Mouse (Mus musculus): ENCODE data around the gene Batf3.

- no peak for TF ChIP-seq CTCF (IDR thresholded peaks at IDR 0.05; ENCODE audit: low read depth, low read length)
- no peak for TF ChIP-seq EP300 (IDR thresholded peaks at IDR 0.05; ENCODE audit: insufficient read depth, low read depth, low read length)
- no peak for TF ChIP-seq POLR2A (IDR thresholded peaks at IDR 0.05; ENCODE audit: insufficient read depth, low read length)
Observed at GRCm38 (mm10) chr1:191085597-191085996, 12.1 kb upstream of the Batf3 start.

Data from ES-Bruce4 (cell line).